Mouse (Mus musculus) T-helper 17 cell (primary cell): ENCODE data around the gene Grin2b.

Experiments
- in situ Hi-C, 2 experiments: fragments of 300-600 bp; cut with MboI, MseI; formaldehyde crosslinking; loops; 1 replicate in 1 of 2; 2 replicates in 1 of 2; pipeline ENCODE4 v1.15.1; 2025; ENCODE audit warnings: high pct_unique_total_duplicates in 2 of 2

Gene Grin2b

GRCm38 (mm10) chr6:135907137-135907536 is 266.2 kb downstream of the Grin2b start:
- in situ Hi-C loops: no loop called here

- in situ Hi-C loops: no loop called here
Measured at GRCm38 (mm10) chr6:135904391-135904790, 268.9 kb downstream of the Grin2b start.

DNA sequence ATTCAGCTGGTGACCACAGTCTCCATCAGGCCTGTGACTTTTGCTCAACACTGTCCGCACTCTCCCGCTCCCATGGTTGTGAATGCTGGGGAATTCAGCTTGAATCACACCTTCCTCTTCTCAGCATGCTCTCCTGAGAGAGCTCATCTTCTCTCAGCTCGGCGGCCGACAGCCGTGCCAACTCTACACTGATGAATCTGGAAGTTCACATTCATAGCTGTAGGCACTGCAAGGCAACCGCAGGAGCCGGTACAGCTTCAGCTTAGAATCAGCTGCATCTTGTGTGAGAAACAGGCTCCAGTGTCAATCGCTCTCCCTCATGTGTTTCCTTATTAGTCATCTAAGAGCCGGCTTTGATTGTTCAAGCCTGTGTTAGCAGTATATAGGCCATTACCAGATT is 272.9 kb downstream of the Grin2b start:
- in situ Hi-C loops: no loop called here

DNA sequence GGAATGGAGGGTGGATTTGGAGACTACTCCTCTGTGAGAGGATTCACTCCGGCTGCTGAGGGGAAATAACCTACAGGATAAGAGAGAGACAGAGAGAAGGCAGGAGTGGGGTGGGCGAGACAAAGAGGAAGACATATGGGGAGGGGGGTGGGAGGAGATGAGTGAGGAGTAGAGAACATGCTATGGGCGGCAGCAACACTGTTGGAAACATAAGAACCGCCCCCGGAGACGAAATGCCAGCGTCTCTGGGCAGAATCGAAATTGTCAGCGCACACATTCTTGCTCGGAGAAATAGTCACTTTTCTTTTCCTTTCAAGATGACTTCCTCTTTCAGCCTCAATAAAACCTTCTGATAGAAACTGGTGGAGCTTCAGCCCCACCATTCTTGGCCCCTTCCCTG is 274.1 kb downstream of the Grin2b start:
- in situ Hi-C loops: no loop called here

DNA sequence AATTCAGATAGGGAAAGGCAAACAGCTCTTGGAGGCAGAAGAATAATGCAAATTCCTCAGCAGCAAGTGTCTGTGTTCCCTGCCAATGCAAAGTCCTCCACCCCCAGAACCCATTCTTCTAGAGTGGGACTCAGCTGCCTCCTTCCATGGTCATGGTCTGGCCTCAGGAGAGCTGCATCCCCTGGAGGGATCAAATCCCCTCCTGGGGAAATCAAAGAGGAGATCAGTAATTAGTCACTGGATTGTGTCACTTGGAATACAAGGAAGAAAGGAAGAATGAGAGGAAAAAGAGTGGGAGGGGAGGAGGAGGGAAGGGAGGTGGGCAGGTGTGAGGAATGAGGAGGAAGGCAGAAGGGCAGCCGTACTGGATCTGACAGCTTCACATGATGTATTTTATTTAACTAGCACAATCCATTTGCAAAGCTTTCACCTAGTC is 278.5 kb downstream of the Grin2b start:
- in situ Hi-C loops: no loop called here

GRCm38 (mm10) chr6:135882611-135883010 is 290.7 kb downstream of the Grin2b start:
- in situ Hi-C loops: no loop called here

DNA sequence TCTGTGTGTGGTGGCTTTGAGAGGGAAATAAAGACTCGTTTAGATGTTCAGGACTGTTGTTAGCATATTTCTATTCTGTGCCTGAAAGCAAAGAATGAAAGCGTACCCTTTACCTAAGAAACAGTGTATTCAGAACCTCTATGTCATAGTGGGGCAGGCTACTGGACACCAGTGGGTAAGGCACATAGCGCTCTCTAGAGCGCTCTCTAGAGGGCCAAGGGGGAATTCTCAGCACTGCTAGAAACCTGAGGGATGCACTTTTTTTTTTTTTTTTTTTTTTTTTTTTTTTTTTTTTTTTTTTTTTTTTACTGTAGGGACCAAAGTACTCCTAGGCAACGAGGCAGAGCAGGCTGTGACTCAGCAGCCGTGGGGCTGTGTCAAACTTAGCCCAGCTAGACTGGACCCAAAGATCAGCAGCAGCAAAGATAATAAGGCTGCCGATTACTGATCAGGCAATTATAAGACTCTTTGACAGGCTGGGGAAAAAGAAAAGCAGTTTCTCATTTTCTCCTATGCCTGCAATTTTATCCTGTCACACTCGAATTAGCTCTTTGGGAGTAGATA is 297.1 kb downstream of the Grin2b start:
- in situ Hi-C loops: no loop called here

DNA sequence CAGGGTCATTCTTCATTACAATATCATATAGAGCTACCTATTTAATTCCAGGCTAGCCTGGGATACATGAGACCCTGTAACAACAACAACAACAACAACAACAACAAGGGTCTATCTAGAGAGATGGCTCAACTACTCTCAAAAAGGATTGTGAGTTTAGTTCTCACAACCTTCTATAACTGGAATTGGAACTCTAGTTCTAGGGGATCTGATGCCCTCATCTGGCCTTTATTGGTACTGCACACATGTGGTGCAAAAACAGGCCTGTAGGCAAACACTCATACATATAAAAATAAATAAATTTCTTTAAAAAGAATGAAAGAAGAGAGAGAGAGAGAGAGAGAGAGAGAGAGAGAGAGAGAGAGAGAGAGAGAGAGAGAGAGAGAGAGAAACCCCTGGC is 298.7 kb downstream of the Grin2b start:
- in situ Hi-C loops: no loop called here

DNA sequence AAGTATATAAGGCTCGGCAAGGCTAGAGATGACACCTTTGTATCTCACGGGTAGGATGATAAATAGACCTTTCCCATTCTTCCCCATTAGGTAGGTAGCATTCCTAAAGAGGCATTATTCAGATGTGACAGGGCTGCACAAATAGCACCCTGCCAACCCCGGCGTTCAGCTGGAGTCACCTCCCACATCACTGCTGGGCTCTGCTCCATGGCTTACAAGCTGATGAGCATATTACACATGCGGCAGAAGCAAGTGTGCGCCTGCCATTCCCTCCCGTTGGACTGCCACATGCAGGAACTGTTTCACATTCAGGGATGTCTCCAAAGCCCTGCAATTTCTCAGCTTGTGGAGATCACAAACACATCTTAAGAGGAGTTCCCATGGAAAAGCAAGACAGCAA is 307.5 kb downstream of the Grin2b start:
- in situ Hi-C loops: no loop called here

DNA sequence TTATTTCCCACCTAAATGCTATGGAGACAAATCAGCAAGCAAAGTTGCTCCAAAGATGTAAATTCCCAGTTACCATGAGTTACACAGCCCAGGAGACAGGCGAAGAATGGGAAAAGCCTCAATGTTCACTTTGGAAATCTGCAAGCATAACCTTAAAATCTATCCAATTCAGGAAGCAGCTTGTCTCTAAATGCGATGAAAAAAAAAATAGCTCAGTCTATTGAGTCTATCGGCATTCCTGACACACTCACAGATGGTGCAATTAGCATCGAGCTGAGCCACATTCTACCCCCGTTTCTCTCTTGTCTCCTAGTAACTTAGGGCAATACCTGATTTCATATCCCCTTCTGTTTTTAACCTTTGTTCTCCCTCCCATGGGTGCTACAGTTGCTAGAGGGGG is 309.3 kb downstream of the Grin2b start:
- in situ Hi-C loops: no loop called here

GRCm38 (mm10) chr6:135859502-135859901 is 313.8 kb downstream of the Grin2b start:
- in situ Hi-C loops: no loop called here

DNA sequence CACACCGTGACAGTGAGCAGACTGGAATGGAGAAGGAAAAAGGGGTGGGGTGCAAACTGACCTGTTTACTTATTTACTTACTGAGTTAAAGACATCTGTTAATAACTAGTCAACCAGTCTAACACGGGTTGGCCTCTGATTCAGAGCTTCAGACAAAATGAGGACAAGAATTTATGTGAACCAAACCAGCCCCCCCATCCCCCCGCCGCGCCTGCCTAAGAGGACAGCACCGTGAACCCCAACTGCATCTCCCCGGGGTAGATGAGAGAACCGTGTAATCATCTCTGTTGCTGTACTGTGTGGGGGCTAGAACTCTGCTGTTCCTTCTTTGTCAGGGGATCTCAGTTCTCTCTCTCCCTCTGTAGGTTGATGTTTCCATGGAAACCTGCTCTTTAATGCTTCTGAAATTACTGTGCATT is 319.1 kb downstream of the Grin2b start:
- in situ Hi-C loops: no loop called here

DNA sequence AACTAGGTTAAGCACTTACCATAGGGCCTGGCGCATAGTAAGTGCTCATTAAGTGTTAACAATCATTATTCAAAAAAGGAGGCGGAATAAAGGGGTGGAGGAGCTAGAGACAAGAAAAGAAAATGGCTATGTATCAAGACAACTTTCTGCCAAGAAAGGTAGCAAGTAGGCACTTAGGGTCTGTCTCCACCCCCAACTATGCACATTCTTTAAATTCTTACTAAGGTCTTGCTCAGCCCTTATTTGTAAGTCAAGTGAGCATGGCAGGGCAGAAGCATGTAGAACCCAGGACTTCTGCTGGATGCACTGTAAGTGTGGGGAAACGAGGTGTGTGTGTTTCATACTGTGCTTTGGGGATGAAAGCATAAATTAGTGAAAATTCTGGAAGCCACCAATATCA is 329.6 kb downstream of the Grin2b start:
- in situ Hi-C loops: no loop called here

- in situ Hi-C loops: loop anchor here in 1 of 2 experiments (10.0 kb wide), 1 partner anchor 282 kb away; no protein-coding TSS in a partner anchor
Measured at GRCm38 (mm10) chr6:135836353-135836752, 337.0 kb downstream of the Grin2b start.

DNA sequence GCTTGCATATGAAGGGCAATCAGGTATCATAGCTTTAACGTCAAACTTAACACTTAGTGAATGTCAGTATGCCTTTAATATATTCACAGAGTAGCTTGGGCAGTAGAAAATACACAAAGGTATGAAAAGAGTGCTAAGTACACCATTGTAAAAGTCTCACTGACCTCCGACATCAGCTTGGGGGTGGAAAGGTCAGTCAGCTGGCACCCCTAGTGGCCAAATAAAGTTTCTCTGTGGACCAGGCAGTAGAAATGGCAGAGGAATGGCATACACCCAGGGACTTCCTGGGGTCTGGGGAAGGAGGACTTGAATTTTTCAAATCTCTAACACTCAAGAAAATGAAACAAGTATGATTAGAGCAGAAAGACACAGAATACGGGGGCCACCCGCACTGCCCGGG is 339.8 kb downstream of the Grin2b start:
- in situ Hi-C loops: loop anchor here in 1 of 2 experiments (10.0 kb wide), 1 partner anchor 279 kb away; no protein-coding TSS in a partner anchor

DNA sequence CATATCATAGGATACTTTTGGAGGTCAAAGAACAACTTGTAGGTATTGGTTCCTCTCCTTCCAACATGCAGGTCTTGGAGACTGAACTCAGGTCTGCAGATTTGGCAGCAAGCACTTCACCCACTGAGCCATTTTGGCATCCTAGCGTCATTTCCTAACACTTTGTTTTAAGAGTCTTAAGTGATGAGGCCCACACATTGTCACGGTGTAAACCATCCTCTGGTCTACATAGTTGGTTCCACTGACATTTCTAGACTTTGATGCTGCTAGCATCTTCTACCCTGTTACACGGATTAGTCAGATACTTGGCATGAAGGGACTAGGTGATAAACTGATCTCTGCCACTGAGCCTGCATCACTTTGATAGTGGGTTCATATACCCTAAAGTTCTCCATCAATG is 341.3 kb downstream of the Grin2b start:
- in situ Hi-C loops: loop anchor here in 1 of 2 experiments (10.0 kb wide), 1 partner anchor 277 kb away; no protein-coding TSS in a partner anchor

GRCm38 (mm10) chr6:135831032-135831431 is 342.3 kb downstream of the Grin2b start:
- in situ Hi-C loops: loop anchor here in 1 of 2 experiments (10.0 kb wide), 1 partner anchor 276 kb away; no protein-coding TSS in a partner anchor

DNA sequence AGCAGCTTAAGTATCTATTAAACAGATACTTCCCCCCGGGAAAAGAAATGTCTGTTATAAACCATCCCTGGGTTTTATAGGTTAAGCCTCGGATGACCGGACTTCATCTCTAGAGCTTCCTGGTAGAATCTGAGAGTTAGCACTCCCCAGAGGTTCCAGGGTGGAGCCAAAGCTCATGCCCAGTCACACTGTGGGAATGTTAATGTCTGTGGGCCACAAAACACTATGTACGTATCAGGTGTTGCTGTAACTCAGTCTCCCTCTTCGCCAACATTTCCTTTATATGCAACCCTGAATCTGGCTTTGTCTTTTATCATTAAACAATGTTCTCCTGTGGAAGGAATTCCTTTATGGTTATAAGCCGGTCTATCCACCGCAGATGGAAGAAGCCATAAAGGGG is 343.9 kb downstream of the Grin2b start:
- in situ Hi-C loops: loop anchor here (5.0 kb wide), 2 partner anchors 387 to 582 kb away; no protein-coding TSS in a partner anchor

GRCm38 (mm10) chr6:135828976-135829375 is 344.3 kb downstream of the Grin2b start:
- in situ Hi-C loops: loop anchor here (5.0 kb wide), 2 partner anchors 387 to 582 kb away; no protein-coding TSS in a partner anchor

DNA sequence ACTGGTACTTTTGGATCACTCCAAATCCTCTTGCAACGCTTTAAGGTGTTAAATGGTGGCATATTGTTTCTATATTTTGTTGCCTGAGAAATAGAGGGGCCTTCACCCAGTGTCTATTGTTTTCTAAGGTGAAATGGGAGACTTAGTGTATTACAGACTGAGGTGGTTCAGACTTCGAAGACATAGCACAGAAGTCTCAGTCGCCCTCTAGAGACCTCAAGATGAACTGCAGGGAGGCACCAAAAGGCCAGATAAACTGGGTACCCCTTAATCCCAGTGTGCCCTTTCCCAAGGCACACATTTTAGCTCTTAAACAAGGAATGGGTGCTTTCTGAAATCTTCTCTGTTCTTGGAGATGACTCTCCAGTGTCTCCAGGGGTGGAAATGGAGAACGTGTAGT is 345.4 kb downstream of the Grin2b start:
- in situ Hi-C loops: loop anchor here (5.0 kb wide), 2 partner anchors 386 to 581 kb away; no protein-coding TSS in a partner anchor

GRCm38 (mm10) chr6:135827317-135827716 is 346.0 kb downstream of the Grin2b start:
- in situ Hi-C loops: loop anchor here (5.0 kb wide), 2 partner anchors 385 to 580 kb away; no protein-coding TSS in a partner anchor

- in situ Hi-C loops: loop anchor here (5.0 kb wide), 2 partner anchors 384 to 579 kb away; no protein-coding TSS in a partner anchor
Measured at GRCm38 (mm10) chr6:135826776-135827175, 346.5 kb downstream of the Grin2b start.

DNA sequence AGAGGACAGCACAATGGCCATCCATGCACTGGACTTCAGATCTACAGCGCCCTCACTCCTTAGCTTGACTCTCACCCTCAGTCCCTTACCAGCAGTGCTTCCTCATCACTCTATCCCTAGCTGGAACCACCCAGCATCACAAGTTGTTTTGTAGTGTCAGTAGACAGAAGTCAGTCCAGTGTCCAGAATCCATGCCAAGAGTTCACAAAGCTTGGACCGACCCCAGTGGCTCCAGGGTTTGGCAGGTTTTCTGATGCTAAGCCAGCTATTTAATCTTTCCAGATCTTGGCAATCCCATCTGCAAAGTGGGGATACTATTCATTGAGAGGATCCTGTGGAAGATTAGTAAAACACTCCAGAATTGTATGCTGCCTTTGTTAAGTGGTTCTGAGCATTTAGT is 355.9 kb downstream of the Grin2b start:
- in situ Hi-C loops: no loop called here
